Mouse (Mus musculus) MEL (cell line): ENCODE data around the gene Celf2. TPM values are rescaled to one million over a fixed set of nuclear protein-coding genes. Genes with fewer than 3 reads are reported as not detected.

Experiments used
- DNase-seq: peaks from one replicate; pipeline ENCODE4 v3.0.0; 2011; ENCODE audit warnings: low read depth, low spot score
- H3K27ac ChIP-seq: 2 replicates; pipeline ENCODE4 v1.5.1; 2012; ENCODE audit warnings: low read depth, mild to moderate bottlenecking, control low read depth, low read length, moderate library complexity; ENCODE audit not compliant: control insufficient read depth
- H3K27me3 ChIP-seq, 2 experiments: fragments of 150-350 bp in 1 of 2; sonication (generic) in 1 of 2; 2 replicates each; pipeline ENCODE4 v1.6.1; 2012; ENCODE audit warnings: low read length in 2 of 2, mild to moderate bottlenecking in 2 of 2, improper control_type of control experiment in 1 of 2, moderate library complexity in 1 of 2; ENCODE audit not compliant: insufficient read depth in 2 of 2, control insufficient read depth in 1 of 2
- H3K36me3 ChIP-seq, 2 experiments: 2 replicates each; pipeline ENCODE4 v1.6.1; 2012 to 2014; ENCODE audit warnings: low read length in 2 of 2, improper control_type of control experiment in 1 of 2, inconsistent platforms in 1 of 2, mild to moderate bottlenecking in 1 of 2; ENCODE audit not compliant: insufficient read depth in 2 of 2, control insufficient read depth in 1 of 2
- H3K4me1 ChIP-seq, 2 experiments: fragments of 150-350 bp in 1 of 2; sonication (generic) in 1 of 2; 2 replicates each; pipeline ENCODE4 v1.6.1; 2012; ENCODE audit warnings: low read length in 2 of 2, improper control_type of control experiment in 1 of 2, mild to moderate bottlenecking in 1 of 2; ENCODE audit not compliant: insufficient read depth in 2 of 2, control insufficient read depth in 1 of 2
- H3K4me3 ChIP-seq, 2 experiments: fragments of 150-350 bp in 1 of 2; sonication (generic) in 1 of 2; 2 replicates each; pipeline ENCODE4 v1.5.1; 2012; ENCODE audit warnings: low read depth in 2 of 2, low read length in 2 of 2, mild to moderate bottlenecking in 2 of 2, moderate library complexity in 2 of 2, control low read depth in 1 of 2, improper control_type of control experiment in 1 of 2; ENCODE audit not compliant: control insufficient read depth in 1 of 2, insufficient read depth in 1 of 2
- H3K79me2 ChIP-seq: 2 replicates; pipeline ENCODE4 v1.6.1; 2012; ENCODE audit warnings: mild to moderate bottlenecking, low read length, moderate library complexity; ENCODE audit not compliant: control insufficient read depth, poor library complexity, insufficient read depth
- H3K9ac ChIP-seq: 2 replicates; pipeline ENCODE4 v1.6.1; 2012; ENCODE audit warnings: low read depth, mild to moderate bottlenecking, control low read depth, low read length, moderate library complexity; ENCODE audit not compliant: control insufficient read depth, poor library complexity, severe bottlenecking
- H3K9me3 ChIP-seq: fragments of 150-350 bp; sonication (generic); replicated peaks from 2 replicates; pipeline ENCODE4 v1.6.1; 2012; ENCODE audit warnings: mild to moderate bottlenecking, low read length, improper control_type of control experiment, moderate library complexity; ENCODE audit not compliant: insufficient read depth
- CTCF ChIP-seq, 3 experiments: IDR thresholded peaks in 2 of 3; conservative IDR thresholded peaks in 1 of 3; 2 replicates each; pipeline ENCODE4 v1.5.1; 2011 to 2012; ENCODE audit warnings: low read length in 3 of 3, low read depth in 2 of 3, mild to moderate bottlenecking in 2 of 3, improper control_type of control experiment in 1 of 3, inconsistent platforms in 1 of 3, mixed read lengths in 1 of 3, moderate library complexity in 1 of 3; ENCODE audit not compliant: control insufficient read depth in 1 of 3, insufficient read depth in 1 of 3, poor library complexity in 1 of 3, severe bottlenecking in 1 of 3
- E2F4 ChIP-seq: IDR thresholded peaks from 2 replicates; pipeline ENCODE4 v1.6.1; 2011; ENCODE audit warnings: low read depth, low read length, improper control_type of control experiment, borderline replicate concordance
- ELF1 ChIP-seq: IDR thresholded peaks from 2 replicates; pipeline ENCODE4 v1.6.1; 2014; ENCODE audit warnings: low read depth, mild to moderate bottlenecking, inconsistent platforms, low read length, improper control_type of control experiment, moderate library complexity
- EP300 ChIP-seq, 2 experiments: IDR thresholded peaks; 2 replicates each; pipeline ENCODE4 v1.6.1; 2011; ENCODE audit warnings: improper control_type of control experiment in 2 of 2, low read length in 2 of 2, low read depth in 1 of 2, mild to moderate bottlenecking in 1 of 2
- ETS1 ChIP-seq: IDR thresholded peaks from 2 replicates; pipeline ENCODE4 v1.6.1; 2012; ENCODE audit warnings: low read depth, mild to moderate bottlenecking, inconsistent platforms, low read length, improper control_type of control experiment, moderate library complexity
- GABPA ChIP-seq: IDR thresholded peaks from 2 replicates; pipeline ENCODE4 v1.6.1; 2012; ENCODE audit warnings: low read depth, mild to moderate bottlenecking, inconsistent platforms, low read length, improper control_type of control experiment, moderate library complexity
- GATA1 ChIP-seq: IDR thresholded peaks from 2 replicates; pipeline ENCODE4 v1.6.1; 2011; ENCODE audit warnings: low read depth, low read length, improper control_type of control experiment
- HCFC1 ChIP-seq: IDR thresholded peaks from 2 replicates; pipeline ENCODE4 v1.6.1; 2012; ENCODE audit warnings: low read depth, mild to moderate bottlenecking, inconsistent platforms, low read length, improper control_type of control experiment, moderate library complexity
- JUND ChIP-seq: IDR thresholded peaks from 2 replicates; pipeline ENCODE4 v1.6.1; 2011; ENCODE audit warnings: low read depth, mild to moderate bottlenecking, improper control_type of control experiment, low read length
- KAT2A ChIP-seq: conservative IDR thresholded peaks from 2 replicates; pipeline ENCODE4 v1.6.1; 2012; ENCODE audit warnings: low read depth, low read length, improper control_type of control experiment, inconsistent platforms
- MAX ChIP-seq: IDR thresholded peaks from 2 replicates; pipeline ENCODE4 v1.6.1; 2011; ENCODE audit warnings: low read length, improper control_type of control experiment
- MAZ ChIP-seq: IDR thresholded peaks from 2 replicates; pipeline ENCODE4 v1.6.1; 2012; ENCODE audit warnings: low read depth, mild to moderate bottlenecking, inconsistent platforms, low read length, improper control_type of control experiment
- MEF2A ChIP-seq: IDR thresholded peaks from 2 replicates; pipeline ENCODE4 v1.6.1; 2014; ENCODE audit warnings: low read depth, mild to moderate bottlenecking, inconsistent platforms, low read length, improper control_type of control experiment; ENCODE audit not compliant: poor library complexity, insufficient replicate concordance, severe bottlenecking; ENCODE audit errors: extremely low read depth
- MYB ChIP-seq: IDR thresholded peaks from 2 replicates; pipeline ENCODE4 v1.6.1; 2011; ENCODE audit warnings: mild to moderate bottlenecking, low read depth, low read length, improper control_type of control experiment
- MYC ChIP-seq: IDR thresholded peaks from 2 replicates; pipeline ENCODE4 v1.6.1; 2011; ENCODE audit warnings: low read depth, mild to moderate bottlenecking, low read length, improper control_type of control experiment, moderate library complexity
- NELFE ChIP-seq: IDR thresholded peaks from 2 replicates; pipeline ENCODE4 v1.6.1; 2011; ENCODE audit warnings: low read depth, low read length, improper control_type of control experiment
- RCOR1 ChIP-seq: IDR thresholded peaks from 2 replicates; pipeline ENCODE4 v1.6.1; 2012; ENCODE audit warnings: low read depth, mild to moderate bottlenecking, inconsistent platforms, low read length, improper control_type of control experiment
- SMC3 ChIP-seq: IDR thresholded peaks from 2 replicates; pipeline ENCODE4 v1.6.1; 2011; ENCODE audit warnings: low read depth, low read length, improper control_type of control experiment
- TAL1 ChIP-seq: IDR thresholded peaks from 2 replicates; pipeline ENCODE4 v1.6.1; 2012; ENCODE audit warnings: mild to moderate bottlenecking, inconsistent platforms, low read length, moderate library complexity, mixed read lengths
- ZC3H11A ChIP-seq: IDR thresholded peaks from 2 replicates; pipeline ENCODE4 v1.6.1; 2012; ENCODE audit warnings: low read depth, mild to moderate bottlenecking, inconsistent platforms, low read length, improper control_type of control experiment
- polyA plus RNA-seq, 2 experiments: library from polyadenylated mRNA; stranded (reverse) in 1 of 2; unstranded in 1 of 2; fragments of >175 nt in 1 of 2; fragments of >200 nt in 1 of 2; gene quantifications; 2 replicates each; pipeline versions ENCODE4 v1.2.1 to v1.2.4; 2012; ENCODE audit warnings: low replicate concordance in 2 of 2, low read depth in 1 of 2; ENCODE audit not compliant: insufficient read length in 2 of 2, insufficient read depth in 1 of 2, missing spikeins in 1 of 2
- total RNA-seq: library from RNA; depleted of rRNA; stranded (reverse); fragments of 300-350 nt; gene quantifications from 2 replicates; pipeline ENCODE4 v1.2.3, GENCODE M21; 2012

The Celf2 gene
- total and polyA plus RNA-seq, 3 experiments = 8.9 to 16.7 TPM; not detected in 1

- TF ChIP-seq MAZ = no peak
- TF ChIP-seq SMC3 = no peak
- no peak for TF ChIP-seq HCFC1
- TF ChIP-seq MYC = no peak
- no peak for TF ChIP-seq RCOR1
- TF ChIP-seq ZC3H11A = no peak
- TF ChIP-seq EP300 (IDR thresholded peaks at IDR 0.05; ENCODE audit: low read depth in 1 of 2, low read length in 2 of 2) = no peak
- no peak for TF ChIP-seq KAT2A
- TF ChIP-seq NELFE = no peak
- Histone ChIP-seq H3K9ac (no peak overlapping the region), H3K36me3 (no peaks in the 10 kb centered on the region), H3K4me1 (no peaks in the 10 kb centered on the region), H3K4me3 (no peak overlapping the region), H3K27ac (no peak overlapping the region), H3K79me2 (no peaks in the 10 kb centered on the region), H3K9me3 (no peaks in the 10 kb centered on the region), H3K27me3 (0 out of 4 replicates have a peak, but pooled peaks cover 0 to 1% of the 10 kb centered on the region in 2 experiments)
- no peak for DNase-seq
Observed at GRCm38 (mm10) chr2:6874266-6874955, 635.0 kb downstream of the Celf2 start.

GRCm38 (mm10) chr2:6873711-6874110, 635.7 kb downstream of the Celf2 start:
- 0 out of 4 replicates have a peak, but pooled peaks cover 0 to 1% of the 10 kb centered on the region in 2 experiments for H3K27me3 ChIP-seq
- H3K4me3 ChIP-seq = no peak overlapping the region
- H3K79me2 ChIP-seq = no peaks in the 10 kb centered on the region
- no peaks in the 10 kb centered on the region for H3K4me1 ChIP-seq
- H3K9ac ChIP-seq = no peak overlapping the region
- H3K27ac ChIP-seq = no peak overlapping the region
- TF ChIP-seq MYB = no peak
- DNase-seq = no peak
- no peaks in the 10 kb centered on the region for H3K36me3 ChIP-seq
- H3K9me3 ChIP-seq = no peaks in the 10 kb centered on the region

GRCm38 (mm10) chr2:6872894-6873255, 636.5 kb downstream of the Celf2 start:
- Histone ChIP-seq H3K9me3 (no peaks in the 10 kb centered on the region), H3K27ac (no peak overlapping the region), H3K27me3 (0 out of 4 replicates have a peak, but pooled peaks cover 0 to 1% of the 10 kb centered on the region in 2 experiments), H3K79me2 (no peaks in the 10 kb centered on the region), H3K4me1 (no peaks in the 10 kb centered on the region), H3K4me3 (no peak overlapping the region), H3K9ac (no peak overlapping the region), H3K36me3 (no peaks in the 10 kb centered on the region)
- no peak for DNase-seq
- no peak for TF ChIP-seq SMC3
- TF ChIP-seq TAL1 = no peak
- no peak for TF ChIP-seq E2F4
- TF ChIP-seq MYB = no peak
- no peak for TF ChIP-seq ELF1
- no peak for TF ChIP-seq JUND
- no peak for TF ChIP-seq GATA1
- no peak for TF ChIP-seq CTCF (IDR thresholded peaks at IDR 0.05 in 2 of 3, conservative IDR thresholded peaks at IDR 0.05 in 1 of 3; ENCODE audit: control insufficient read depth in 1 of 3, insufficient read depth in 1 of 3, low read depth in 2 of 3, low read length in 3 of 3, poor library complexity in 1 of 3, severe bottlenecking in 1 of 3)
- TF ChIP-seq GABPA = no peak
- TF ChIP-seq MEF2A = no peak
- TF ChIP-seq MAX = no peak
- no peak for TF ChIP-seq ETS1
